In the genomic region with DNA sequence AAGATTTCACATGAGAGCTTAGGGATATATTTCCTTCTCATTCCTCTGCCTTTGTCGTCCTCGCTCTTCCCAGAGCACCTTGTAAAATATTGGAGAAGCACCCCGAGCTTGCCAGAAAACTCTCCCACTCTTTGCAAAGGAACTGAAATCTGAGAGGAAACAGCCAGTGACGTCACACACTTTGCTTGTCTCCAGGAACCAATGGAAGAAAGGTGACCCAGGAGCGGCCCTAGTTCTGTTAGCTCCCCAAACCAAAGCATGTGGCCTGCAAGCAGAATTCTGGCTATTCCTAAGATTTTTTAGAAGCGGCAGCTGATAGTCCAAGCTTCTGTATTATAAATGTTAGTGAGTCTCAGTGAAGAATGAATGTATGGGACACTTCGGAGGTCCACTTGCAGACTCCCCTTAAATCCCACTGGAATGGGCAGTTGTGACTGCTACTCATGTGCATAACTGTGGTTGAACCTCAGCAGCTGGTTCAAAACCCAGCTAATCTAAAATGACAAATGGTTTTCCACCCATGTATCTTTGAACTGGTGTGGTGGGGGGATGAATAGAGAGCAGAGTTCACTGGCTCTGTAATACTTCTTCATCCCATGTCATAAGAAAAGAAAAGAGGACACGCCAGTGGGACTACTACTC, we compare ENCODE assay signal across 9 mouse cellular contexts. TPM values are rescaled to one million over a fixed set of nuclear protein-coding genes. Genes with fewer than 3 reads are reported as not detected.
DNase-seq lines count a peak whose midpoint lies in the region; ATAC-seq lines count a peak whose summit lies in the region.
"Had no signal": no experiment of that assay in that cellular context is flagged by ENCODE, and none has a peak within 500 bp of the region (broad histone marks: within the 10 kb centered on the region; RNA-seq: fewer than 3 reads in every experiment).

No protein-coding gene starts in this region.

- no peak overlapping the region for H3K4me2 ChIP-seq in limb, embryonic 11.5 days (ENCODE audit: low read depth, severe bottlenecking)
- peak overlapping the region; percentile 91 for H3K4me2 ChIP-seq in embryonic facial prominence, embryonic 14.5 days (ENCODE audit: low read depth, low read length)
- H3K4me2 ChIP-seq in intestine, embryonic 15.5 days (replicated peaks): peak overlapping the region; percentile 97
- peak overlapping the region; percentile 97 for H3K4me2 ChIP-seq in neural tube, embryonic 11.5 days (ENCODE audit: low read depth)

- H3K9ac ChIP-seq in limb, embryonic 11.5 days (ENCODE audit: low read length): no peak overlapping the region
- H3K9ac ChIP-seq in embryonic facial prominence, embryonic 14.5 days (ENCODE audit: low read depth, low read length): no peak overlapping the region
- no peak overlapping the region for H3K9ac ChIP-seq in intestine, embryonic 15.5 days
- no peak overlapping the region; the same call in 1 of the 2 replicates for H3K9ac ChIP-seq in neural tube, embryonic 11.5 days (ENCODE audit: low read length)

- peak; percentile 55 for DNase-seq in limb, embryonic 11.5 days (ENCODE audit: low spot score)
- DNase-seq in limb, embryonic 10.5 days (ENCODE audit: low spot score): no peak
- DNase-seq in embryonic facial prominence, embryonic 14.5 days (ENCODE audit: low spot score): peak; percentile 75
- DNase-seq in neural tube, embryonic 11.5 days (ENCODE audit: low spot score): no peak
- DNase-seq in cerebellum, postnatal 25 days: no peak
- no peak for DNase-seq in urinary bladder, adult 18-20 months (ENCODE audit: low spot score in 2 of 2)

- ATAC-seq in limb, embryonic 11.5 days (ENCODE audit: insufficient number of reproducible peaks, low FRiP score, low TSS enrichment, low read depth): no peak
- ATAC-seq in embryonic facial prominence, embryonic 14.5 days (ENCODE audit: low read depth): no peak
- no peak for ATAC-seq in intestine, embryonic 15.5 days
- ATAC-seq in neural tube, embryonic 11.5 days (ENCODE audit: insufficient read depth, low FRiP score, low TSS enrichment): no peak

- H3K9me3 ChIP-seq in limb, embryonic 11.5 days (ENCODE audit: control insufficient read depth, low read length): no peaks in the 10 kb centered on the region
- H3K9me3 ChIP-seq in limb, embryonic 10.5 days (replicated peaks): no peaks in the 10 kb centered on the region
- H3K9me3 ChIP-seq in embryonic facial prominence, embryonic 14.5 days (ENCODE audit: control insufficient read depth, low read length): no peaks in the 10 kb centered on the region
- H3K9me3 ChIP-seq in intestine, embryonic 15.5 days: no peaks in the 10 kb centered on the region
- H3K9me3 ChIP-seq in neural tube, embryonic 11.5 days (ENCODE audit: control insufficient read depth, low read length): no peaks in the 10 kb centered on the region

- H3K27me3 ChIP-seq in limb, embryonic 11.5 days (ENCODE audit: control insufficient read depth, insufficient read depth, low read length): peaks cover 28% of the 10 kb centered on the region
- peaks cover 76% of the 10 kb centered on the region for H3K27me3 ChIP-seq in limb, embryonic 10.5 days (ENCODE audit: low read depth, poor library complexity, severe bottlenecking)
- peaks cover 56% of the 10 kb centered on the region for H3K27me3 ChIP-seq in embryonic facial prominence, embryonic 14.5 days (replicated peaks; ENCODE audit: control insufficient read depth, insufficient read depth, low read length)
- H3K27me3 ChIP-seq in intestine, embryonic 15.5 days (replicated peaks): peaks cover 29% of the 10 kb centered on the region
- H3K27me3 ChIP-seq in neural tube, embryonic 11.5 days (ENCODE audit: control insufficient read depth, insufficient read depth, low read length): peaks cover 11% of the 10 kb centered on the region

- 31% methylated on average over 8 of the region's 8 CpGs for WGBS in limb, embryonic 11.5 days
- 38% methylated on average over 8 of the region's 8 CpGs for WGBS in limb, embryonic 10.5 days
- WGBS in embryonic facial prominence, embryonic 14.5 days: 41% methylated on average over 8 of the region's 8 CpGs
- WGBS in intestine, embryonic 15.5 days: 57% methylated on average over 8 of the region's 8 CpGs
- 43% methylated on average over 8 of the region's 8 CpGs for WGBS in neural tube, embryonic 11.5 days

- H3K4me3 ChIP-seq in limb, embryonic 11.5 days (ENCODE audit: low read depth, low read length): no peak overlapping the region; the same call in 1 of the 2 replicates
- H3K4me3 ChIP-seq in limb, embryonic 10.5 days: no peak overlapping the region
- H3K4me3 ChIP-seq in embryonic facial prominence, embryonic 14.5 days (ENCODE audit: low read depth, low read length): peak overlapping the region; percentile 48; the same call in 1 of the 2 replicates
- no peak overlapping the region for H3K4me3 ChIP-seq in intestine, embryonic 15.5 days (replicated peaks)
- H3K4me3 ChIP-seq in neural tube, embryonic 11.5 days (ENCODE audit: low read depth, low read length): no peak overlapping the region

- no peaks in the 10 kb centered on the region for H3K36me3 ChIP-seq in limb, embryonic 11.5 days (ENCODE audit: control insufficient read depth, insufficient read depth, low read length)
- no peaks in the 10 kb centered on the region for H3K36me3 ChIP-seq in limb, embryonic 10.5 days
- no peaks in the 10 kb centered on the region for H3K36me3 ChIP-seq in embryonic facial prominence, embryonic 14.5 days (ENCODE audit: control insufficient read depth, insufficient read depth, low read length)
- no peaks in the 10 kb centered on the region for H3K36me3 ChIP-seq in intestine, embryonic 15.5 days
- H3K36me3 ChIP-seq in neural tube, embryonic 11.5 days (ENCODE audit: control insufficient read depth, insufficient read depth, low read length): no peaks in the 10 kb centered on the region

- peaks cover 24% of the 10 kb centered on the region for H3K4me1 ChIP-seq in limb, embryonic 11.5 days (ENCODE audit: control insufficient read depth, insufficient read depth, low read length)
- H3K4me1 ChIP-seq in limb, embryonic 10.5 days: peaks cover 65% of the 10 kb centered on the region
- peaks cover 48% of the 10 kb centered on the region for H3K4me1 ChIP-seq in embryonic facial prominence, embryonic 14.5 days (ENCODE audit: control insufficient read depth, insufficient read depth, low read length)
- H3K4me1 ChIP-seq in intestine, embryonic 15.5 days (replicated peaks): peaks cover 20% of the 10 kb centered on the region
- H3K4me1 ChIP-seq in neural tube, embryonic 11.5 days (ENCODE audit: control insufficient read depth, insufficient read depth, low read length): peaks cover 26% of the 10 kb centered on the region

- H3K27ac ChIP-seq in limb, embryonic 11.5 days (replicated peaks; ENCODE audit: low read depth, low read length): no peak overlapping the region
- H3K27ac ChIP-seq in limb, embryonic 10.5 days: no peak overlapping the region
- H3K27ac ChIP-seq in embryonic facial prominence, embryonic 14.5 days (replicated peaks; ENCODE audit: low read depth, low read length): no peak overlapping the region
- H3K27ac ChIP-seq in intestine, embryonic 15.5 days: 0 out of 2 replicates have a peak overlapping the region, but pooled peaks have one; percentile 3
- no peak overlapping the region for H3K27ac ChIP-seq in neural tube, embryonic 11.5 days (ENCODE audit: low read depth, low read length)

RNA-seq across cellular contexts. Expression of gene Gfra1, which starts 3.4 kb away (rescaled TPM):
- polyA plus RNA-seq in limb, embryonic 11.5 days (2014; fragmentation: Nextera tagmentation; extraction: Ambion mirVana): 5.6 and 5.8 TPM in 2 replicates
- polyA plus RNA-seq in limb, embryonic 10.5 days (2016; fragmentation: Nextera tagmentation; extraction: Ambion mirVana): 3.0 and 5.1 TPM in 2 replicates
- 22.5 and 25.0 TPM in 2 replicates for polyA plus RNA-seq in embryonic facial prominence, embryonic 14.5 days (2014; fragmentation: Nextera tagmentation; extraction: Ambion mirVana)
- 20.6 and 22.3 TPM in 2 replicates for polyA plus RNA-seq in intestine, embryonic 15.5 days (2015; fragmentation: Nextera tagmentation; extraction: Ambion mirVana)
- polyA plus RNA-seq in neural tube, embryonic 11.5 days (2014; fragmentation: Nextera tagmentation; extraction: Ambion mirVana): 39.5 and 40.4 TPM in 2 replicates

RNA-seq across cellular contexts. Expression of gene Ccdc172, which starts 59.5 kb away (rescaled TPM):
- polyA plus RNA-seq in limb, embryonic 11.5 days (2014; fragmentation: Nextera tagmentation; extraction: Ambion mirVana): not detected in 2 replicates
- not detected in 2 replicates for polyA plus RNA-seq in limb, embryonic 10.5 days (2016; fragmentation: Nextera tagmentation; extraction: Ambion mirVana)
- polyA plus RNA-seq in embryonic facial prominence, embryonic 14.5 days (2014; fragmentation: Nextera tagmentation; extraction: Ambion mirVana): not detected in 2 replicates
- not detected in 2 replicates for polyA plus RNA-seq in intestine, embryonic 15.5 days (2015; fragmentation: Nextera tagmentation; extraction: Ambion mirVana)
- polyA plus RNA-seq in neural tube, embryonic 11.5 days (2014; fragmentation: Nextera tagmentation; extraction: Ambion mirVana): not detected in 2 replicates
- polyA plus RNA-seq: gonadal fat pad, adult 2 months; liver, embryonic 11.5 days had no signal

Comparison
In these comparisons a context has a peak if more than half of its experiments do, and no peak if none do; other contexts are left out.
1. DNase-seq: peak in limb, embryonic 11.5 days (single experiment) and embryonic facial prominence, embryonic 14.5 days (single experiment); none in limb, embryonic 10.5 days (single experiment), neural tube, embryonic 11.5 days (single experiment), cerebellum, postnatal 25 days (0 of 2) and urinary bladder, adult 18-20 months (0 of 2).